Mouse (Mus musculus): ENCODE measurements at regions not wholly inside any gene's neighbourhood (a gene's known extent, or its start where the extent isn't known, plus 50 kb on each side); places are given as distances from the start of the nearest gene placed in this dataset.
A peak's percentile ranks its signal among the peaks of the same experiment; 100 is the strongest.

DNA sequence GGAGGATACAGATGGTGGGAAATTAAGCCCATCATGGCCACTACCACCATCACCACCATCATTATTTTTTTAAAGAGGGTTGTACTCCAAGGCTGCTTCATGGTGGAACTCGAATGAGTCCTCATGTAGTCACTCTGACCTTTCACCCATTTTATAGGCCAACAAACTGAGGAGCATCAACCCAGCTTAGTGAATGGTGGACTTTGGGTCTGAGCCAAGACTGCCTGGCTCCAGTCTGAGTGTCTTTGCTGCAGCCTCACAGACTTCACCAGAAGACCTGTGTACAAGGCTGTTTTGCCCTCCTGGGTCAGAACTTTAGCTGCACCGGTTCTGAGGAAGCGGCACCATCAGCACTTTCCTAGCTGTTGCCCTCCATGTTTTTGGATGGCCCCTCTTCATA lies 184.4 kb downstream of the Emx2 start:
- Histone ChIP-seq H3K9me3 (no peaks in the 10 kb centered on the region), H3K4me2 (no peak overlapping the region), H3K4me3 (replicated peaks) (no peak overlapping the region), H3K4me1 (replicated peaks) (peaks cover 17% of the 10 kb centered on the region), H3K36me3 (no peaks in the 10 kb centered on the region), H3K27ac (no peak overlapping the region), H3K9ac (replicated peaks) (no peak overlapping the region), H3K27me3 (peaks cover 19% of the 10 kb centered on the region; the same call in 1 of the 2 replicates)
- 88% methylated on average over 3 of the region's 3 CpGs for WGBS
- ATAC-seq (ENCODE audit: insufficient number of reproducible peaks, insufficient read depth, low FRiP score, low TSS enrichment, low read depth), result no peak

GRCm38 (mm10) chr19:59646231-59646630 lies 188.1 kb downstream of the Emx2 start:
- Histone ChIP-seq H3K27ac (no peak overlapping the region), H3K4me3 (replicated peaks) (no peak overlapping the region), H3K9me3 (no peaks in the 10 kb centered on the region), H3K9ac (replicated peaks) (no peak overlapping the region), H3K4me2 (no peak overlapping the region), H3K36me3 (no peaks in the 10 kb centered on the region), H3K4me1 (replicated peaks) (peaks cover 17% of the 10 kb centered on the region), H3K27me3 (peaks cover 33% of the 10 kb centered on the region)
- 44% methylated on average over 8 of the region's 8 CpGs for WGBS
- ATAC-seq (ENCODE audit: insufficient number of reproducible peaks, insufficient read depth, low FRiP score, low TSS enrichment, low read depth), result no peak

- peak; percentile 55; the same call in 1 of the 2 replicates for ATAC-seq (ENCODE audit: insufficient number of reproducible peaks, insufficient read depth, low FRiP score, low TSS enrichment, low read depth)
- Histone ChIP-seq H3K4me2 (no peak overlapping the region), H3K4me1 (replicated peaks) (peaks cover 17% of the 10 kb centered on the region), H3K9me3 (no peaks in the 10 kb centered on the region), H3K9ac (replicated peaks) (no peak overlapping the region), H3K27ac (no peak overlapping the region), H3K27me3 (peaks cover 31% of the 10 kb centered on the region), H3K4me3 (replicated peaks) (no peak overlapping the region), H3K36me3 (no peaks in the 10 kb centered on the region)
- 16% methylated on average over 7 of the region's 7 CpGs for WGBS
Observed at GRCm38 (mm10) chr19:59646656-59647055, 188.5 kb downstream of the Emx2 start.

DNA sequence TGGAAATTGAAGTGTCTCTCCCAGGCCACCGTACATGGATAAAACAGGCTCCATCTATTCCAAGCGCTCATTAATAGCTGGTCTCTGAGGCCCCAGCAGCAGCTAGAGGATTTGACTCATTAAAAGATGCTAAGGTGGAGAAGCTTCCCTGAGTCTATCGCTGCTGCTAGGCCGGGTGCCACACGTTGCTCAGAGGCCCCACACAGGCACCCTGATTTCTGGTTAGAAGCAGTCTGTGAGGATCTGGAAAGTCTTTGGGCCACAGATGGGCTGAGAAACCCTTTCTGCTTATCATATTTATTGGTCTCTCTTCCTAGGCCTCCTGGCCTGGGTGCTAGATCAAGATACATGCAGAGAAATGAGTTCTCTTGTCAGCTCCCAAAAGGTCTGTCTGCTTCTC lies 191.2 kb downstream of the Emx2 start:
- Histone ChIP-seq H3K4me1 (replicated peaks) (peaks cover 17% of the 10 kb centered on the region), H3K9me3 (no peaks in the 10 kb centered on the region), H3K4me2 (no peak overlapping the region), H3K27ac (no peak overlapping the region), H3K4me3 (replicated peaks) (no peak overlapping the region), H3K36me3 (no peaks in the 10 kb centered on the region), H3K9ac (replicated peaks) (no peak overlapping the region), H3K27me3 (peaks cover 27% of the 10 kb centered on the region)
- ATAC-seq (ENCODE audit: insufficient number of reproducible peaks, insufficient read depth, low FRiP score, low TSS enrichment, low read depth), result no peak
- 87% methylated on average over 5 of the region's 5 CpGs for WGBS

GRCm38 (mm10) chr19:59650611-59651329 lies 192.6 kb downstream of the Emx2 start:
- Histone ChIP-seq H3K4me1 (replicated peaks) (peaks cover 17% of the 10 kb centered on the region), H3K27ac (no peak overlapping the region)

DNA sequence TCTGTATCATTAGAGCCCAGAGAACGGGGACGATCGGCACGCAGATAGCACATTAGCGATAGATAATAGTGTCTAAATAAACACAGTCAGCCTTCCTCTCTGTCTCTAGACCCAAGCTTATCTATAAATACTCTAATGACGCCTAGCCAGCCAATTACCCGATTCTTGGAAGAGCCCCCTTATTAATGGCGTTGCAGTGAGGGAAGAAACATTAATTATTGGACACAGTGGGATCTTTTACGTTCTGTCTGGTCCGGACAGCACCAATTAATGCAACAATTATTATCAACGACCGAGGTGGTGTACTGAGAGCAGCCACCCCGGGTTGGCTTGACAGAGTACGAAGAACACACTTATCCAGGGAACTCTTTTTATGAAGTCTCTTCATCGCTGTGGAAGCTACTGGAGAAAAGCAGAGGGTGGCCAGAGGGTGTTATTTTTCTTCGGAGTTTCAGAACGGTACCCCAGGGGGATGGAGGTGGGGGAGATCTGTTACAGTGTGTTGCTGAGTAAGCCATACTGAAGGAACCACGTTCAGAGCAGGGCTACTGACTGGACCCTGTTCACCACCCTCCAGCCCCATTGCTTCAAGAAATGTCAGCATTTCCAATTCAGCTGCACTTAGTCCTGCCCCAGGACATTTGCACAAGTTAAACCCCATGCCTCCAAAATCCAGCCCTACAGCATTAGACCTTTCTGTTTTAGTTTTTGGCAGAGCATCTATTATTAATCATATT lies 195.6 kb downstream of the Emx2 start:
- Histone ChIP-seq H3K4me3 (replicated peaks) (no peak overlapping the region), H3K9me3 (no peaks in the 10 kb centered on the region), H3K36me3 (no peaks in the 10 kb centered on the region), H3K27ac (no peak overlapping the region), H3K27me3 (peaks cover 13% of the 10 kb centered on the region; the same call in 1 of the 2 replicates), H3K4me2 (no peak overlapping the region), H3K4me1 (replicated peaks) (no peaks in the 10 kb centered on the region), H3K9ac (replicated peaks) (no peak overlapping the region)
- 61% methylated on average over 18 of the region's 18 CpGs for WGBS
- no peak for ATAC-seq (ENCODE audit: insufficient number of reproducible peaks, insufficient read depth, low FRiP score, low TSS enrichment, low read depth)

More at GRCm38 (mm10) chr19:59650611-59651329, 192.6 kb downstream of the Emx2 start:
- ATAC-seq (ENCODE audit: insufficient number of reproducible peaks, insufficient read depth, low FRiP score, low TSS enrichment, low read depth), result no peak
- Histone ChIP-seq H3K4me3 (replicated peaks) (no peak overlapping the region), H3K9me3 (no peaks in the 10 kb centered on the region), H3K27me3 (peaks cover 27% of the 10 kb centered on the region), H3K9ac (replicated peaks) (no peak overlapping the region), H3K36me3 (no peaks in the 10 kb centered on the region), H3K4me2 (no peak overlapping the region)
- WGBS, result 64% methylated on average over 10 of the region's 10 CpGs

DNA sequence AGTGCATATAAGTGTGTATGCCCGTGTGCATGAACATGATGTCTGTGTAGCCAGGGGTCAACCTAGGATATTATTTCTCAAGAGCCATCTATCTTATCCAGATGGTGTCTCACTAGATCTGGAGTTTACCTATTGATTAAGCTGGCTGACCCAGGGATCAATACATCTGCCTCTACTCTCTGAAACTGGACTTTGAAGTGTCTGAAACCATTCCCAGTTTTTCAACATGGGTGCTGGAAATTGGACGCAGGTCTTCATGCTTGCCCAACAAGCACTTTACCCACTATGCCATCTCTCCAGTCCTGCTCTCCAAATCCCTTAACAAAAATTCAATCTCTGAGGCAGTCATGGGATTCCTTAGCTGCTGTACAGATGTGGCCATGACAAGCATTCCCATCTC lies 197.1 kb downstream of the Emx2 start:
- Histone ChIP-seq H3K4me1 (replicated peaks) (no peaks in the 10 kb centered on the region), H3K27ac (no peak overlapping the region), H3K36me3 (no peaks in the 10 kb centered on the region), H3K4me2 (no peak overlapping the region), H3K4me3 (replicated peaks) (no peak overlapping the region), H3K9ac (replicated peaks) (no peak overlapping the region), H3K9me3 (no peaks in the 10 kb centered on the region), H3K27me3 (0 out of 2 replicates have a peak, but pooled peaks cover under 1% of the 10 kb centered on the region)
- no peak for ATAC-seq (ENCODE audit: insufficient number of reproducible peaks, insufficient read depth, low FRiP score, low TSS enrichment, low read depth)
- 88% methylated on average over 2 of the region's 2 CpGs for WGBS

- Histone ChIP-seq H3K9me3 (no peaks in the 10 kb centered on the region), H3K4me3 (replicated peaks) (no peak overlapping the region), H3K27ac (no peak overlapping the region), H3K36me3 (no peaks in the 10 kb centered on the region), H3K27me3 (no peaks in the 10 kb centered on the region; the same call in 1 of the 2 replicates), H3K4me2 (no peak overlapping the region), H3K9ac (replicated peaks) (no peak overlapping the region), H3K4me1 (replicated peaks) (no peaks in the 10 kb centered on the region)
- no peak for ATAC-seq (ENCODE audit: insufficient number of reproducible peaks, insufficient read depth, low FRiP score, low TSS enrichment, low read depth)
Observed at GRCm38 (mm10) chr19:59669793-59670192, 211.6 kb downstream of the Emx2 start.

GRCm38 (mm10) chr19:59673537-59673936 lies 215.4 kb downstream of the Emx2 start:
- Histone ChIP-seq H3K9ac (replicated peaks) (no peak overlapping the region), H3K36me3 (no peaks in the 10 kb centered on the region), H3K4me1 (replicated peaks) (no peaks in the 10 kb centered on the region), H3K4me2 (no peak overlapping the region), H3K9me3 (no peaks in the 10 kb centered on the region), H3K4me3 (replicated peaks) (no peak overlapping the region), H3K27me3 (peaks cover 8% of the 10 kb centered on the region; the same call in 1 of the 2 replicates), H3K27ac (no peak overlapping the region)
- no peak for ATAC-seq (ENCODE audit: insufficient number of reproducible peaks, insufficient read depth, low FRiP score, low TSS enrichment, low read depth)

GRCm38 (mm10) chr19:59679191-59679590 lies 221.0 kb downstream of the Emx2 start:
- no peak overlapping the region for H3K4me3 ChIP-seq (replicated peaks)
- no peaks in the 10 kb centered on the region for H3K36me3 ChIP-seq
- no peak overlapping the region for H3K9ac ChIP-seq (replicated peaks)
- no peak overlapping the region for H3K4me2 ChIP-seq
- H3K27me3 ChIP-seq, result peaks cover 16% of the 10 kb centered on the region
- H3K9me3 ChIP-seq, result no peaks in the 10 kb centered on the region
- 70% methylated on average over 7 of the region's 7 CpGs for WGBS
- H3K27ac ChIP-seq, result no peak overlapping the region
- H3K4me1 ChIP-seq (replicated peaks), result no peaks in the 10 kb centered on the region
- ATAC-seq (ENCODE audit: insufficient number of reproducible peaks, insufficient read depth, low FRiP score, low TSS enrichment, low read depth), result no peak

DNA sequence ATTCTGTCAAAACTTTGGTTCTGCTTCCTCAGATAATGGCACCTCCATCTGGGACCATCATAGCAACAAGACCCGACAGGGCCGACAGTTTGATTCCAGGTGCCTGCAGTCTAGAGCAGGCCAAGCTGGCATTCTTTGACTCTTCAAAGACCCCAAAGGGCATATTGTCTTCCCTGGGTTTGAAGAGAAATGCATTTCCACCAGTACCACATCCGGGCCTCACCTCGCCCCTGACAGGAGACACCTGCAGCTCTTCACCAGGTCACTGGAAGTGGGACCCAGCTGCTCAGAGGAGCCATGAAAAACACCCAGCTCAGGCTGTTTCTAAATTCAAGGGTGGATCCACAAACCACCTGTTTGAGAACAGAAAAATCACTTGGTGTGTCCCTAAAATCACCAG lies 222.2 kb downstream of the Emx2 start:
- Histone ChIP-seq H3K27me3 (peaks cover 16% of the 10 kb centered on the region), H3K4me1 (replicated peaks) (peaks cover 2% of the 10 kb centered on the region), H3K4me2 (no peak overlapping the region), H3K27ac (no peak overlapping the region), H3K4me3 (replicated peaks) (no peak overlapping the region), H3K9ac (replicated peaks) (no peak overlapping the region), H3K36me3 (no peaks in the 10 kb centered on the region), H3K9me3 (no peaks in the 10 kb centered on the region)
- no peak for ATAC-seq (ENCODE audit: insufficient number of reproducible peaks, insufficient read depth, low FRiP score, low TSS enrichment, low read depth)
- WGBS, result 83% methylated on average over 4 of the region's 4 CpGs
